Mouse (Mus musculus): ENCODE measurements at regions not wholly inside any gene's neighbourhood (a gene's known extent, or its start where the extent isn't known, plus 50 kb on each side); places are given as distances from the start of the nearest gene placed in this dataset.

- TF ChIP-seq CTCF (IDR thresholded peaks at IDR 0.05; ENCODE audit: low read depth, low read length) (no peak), POLR2A (IDR thresholded peaks at IDR 0.05; ENCODE audit: extremely low read depth, insufficient read depth, low read length) (no peak)
Measured at GRCm38 (mm10) chr5:52080268-52080667, 110.0 kb downstream of the Dhx15 start.
